Mouse (Mus musculus) MEL (cell line): ENCODE measurements around the gene P4ha2.

Source experiments
- CTCF ChIP-seq, 3 experiments: IDR thresholded peaks in 2 of 3; conservative IDR thresholded peaks in 1 of 3; 2 replicates each; pipeline ENCODE4 v1.5.1; 2011 to 2012; ENCODE audit warnings: low read length in 3 of 3, low read depth in 2 of 3, mild to moderate bottlenecking in 2 of 3, improper control_type of control experiment in 1 of 3, inconsistent platforms in 1 of 3, mixed read lengths in 1 of 3, moderate library complexity in 1 of 3; ENCODE audit not compliant: control insufficient read depth in 1 of 3, insufficient read depth in 1 of 3, poor library complexity in 1 of 3, severe bottlenecking in 1 of 3
- E2F4 ChIP-seq: IDR thresholded peaks from 2 replicates; pipeline ENCODE4 v1.6.1; 2011; ENCODE audit warnings: low read depth, low read length, improper control_type of control experiment, borderline replicate concordance
- EP300 ChIP-seq, 2 experiments: IDR thresholded peaks; 2 replicates each; pipeline ENCODE4 v1.6.1; 2011; ENCODE audit warnings: improper control_type of control experiment in 2 of 2, low read length in 2 of 2, low read depth in 1 of 2, mild to moderate bottlenecking in 1 of 2
- GATA1 ChIP-seq: IDR thresholded peaks from 2 replicates; pipeline ENCODE4 v1.6.1; 2011; ENCODE audit warnings: low read depth, low read length, improper control_type of control experiment
- MEF2A ChIP-seq: IDR thresholded peaks from 2 replicates; pipeline ENCODE4 v1.6.1; 2014; ENCODE audit warnings: low read depth, mild to moderate bottlenecking, inconsistent platforms, low read length, improper control_type of control experiment; ENCODE audit not compliant: poor library complexity, insufficient replicate concordance, severe bottlenecking; ENCODE audit errors: extremely low read depth
- NELFE ChIP-seq: IDR thresholded peaks from 2 replicates; pipeline ENCODE4 v1.6.1; 2011; ENCODE audit warnings: low read depth, low read length, improper control_type of control experiment
- POLR2A ChIP-seq, 2 experiments: IDR thresholded peaks; 2 replicates each; pipeline ENCODE4 v1.6.1; 2011 to 2012; ENCODE audit warnings: low read length in 2 of 2, mild to moderate bottlenecking in 2 of 2, control low read depth in 1 of 2, improper control_type of control experiment in 1 of 2, low read depth in 1 of 2, moderate library complexity in 1 of 2; ENCODE audit not compliant: control insufficient read depth in 1 of 2, insufficient read depth in 1 of 2, poor library complexity in 1 of 2
- SIN3A ChIP-seq: IDR thresholded peaks from 2 replicates; pipeline ENCODE4 v1.6.1; 2012; ENCODE audit warnings: low read length, improper control_type of control experiment, inconsistent platforms
- TAL1 ChIP-seq: IDR thresholded peaks from 2 replicates; pipeline ENCODE4 v1.6.1; 2012; ENCODE audit warnings: mild to moderate bottlenecking, inconsistent platforms, low read length, moderate library complexity, mixed read lengths
- ZNF384 ChIP-seq: IDR thresholded peaks from 2 replicates; pipeline ENCODE4 v1.6.1; 2012; ENCODE audit warnings: low read depth, mild to moderate bottlenecking, inconsistent platforms, low read length, improper control_type of control experiment

DNA sequence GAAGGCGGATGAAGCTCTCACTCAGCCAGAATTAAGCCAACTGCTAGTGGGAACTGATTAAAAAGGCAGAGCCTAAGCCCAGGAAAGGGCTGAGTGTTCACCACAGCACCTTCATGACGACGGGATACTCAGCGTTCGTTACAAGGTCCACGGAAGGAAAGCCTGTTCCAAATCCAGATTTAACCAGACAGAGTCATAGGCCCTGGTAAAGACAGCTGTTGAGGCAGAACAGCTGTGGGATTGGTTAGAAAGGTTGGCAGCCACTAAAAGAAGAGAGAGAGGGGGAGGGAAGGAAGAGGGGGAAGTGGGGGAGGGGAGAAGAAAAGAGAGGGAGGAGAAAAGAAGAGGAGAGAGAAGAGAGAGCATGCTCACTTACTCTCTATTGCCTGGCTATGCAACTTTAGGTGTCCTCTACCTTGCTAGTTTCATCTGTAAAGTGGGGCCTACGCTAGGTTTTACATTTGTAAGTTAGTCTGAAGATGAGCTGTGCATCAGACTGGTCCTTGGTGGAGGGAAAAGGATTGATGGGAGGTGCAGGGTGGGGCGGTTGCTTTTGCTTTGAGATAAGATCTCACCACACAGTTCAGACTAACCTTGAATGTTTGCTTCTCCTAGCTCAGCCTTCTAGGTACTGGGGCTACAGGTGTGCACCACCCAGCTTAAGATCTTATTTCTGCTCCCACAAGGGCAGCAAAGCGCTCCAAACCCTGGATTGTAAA lies 37.0 kb upstream of the P4ha2 start:
- TF ChIP-seq CTCF (IDR thresholded peaks at IDR 0.05 in 2 of 3, conservative IDR thresholded peaks at IDR 0.05 in 1 of 3; ENCODE audit: control insufficient read depth in 1 of 3, insufficient read depth in 1 of 3, low read depth in 2 of 3, low read length in 3 of 3, poor library complexity in 1 of 3, severe bottlenecking in 1 of 3) (no peak), ZNF384 (no peak), EP300 (IDR thresholded peaks at IDR 0.05; ENCODE audit: low read depth in 1 of 2, low read length in 2 of 2) (no peak), MEF2A (no peak), SIN3A (no peak), E2F4 (no peak), POLR2A (IDR thresholded peaks at IDR 0.05; ENCODE audit: control insufficient read depth in 1 of 2, insufficient read depth in 1 of 2, low read depth in 1 of 2, low read length in 2 of 2, poor library complexity in 1 of 2) (no peak), NELFE (no peak), GATA1 (no peak), TAL1 (no peak)
